Mouse (Mus musculus) forebrain, postnatal 0 days (tissue): ENCODE data around the gene Met. TPM values are rescaled to one million over a fixed set of nuclear protein-coding genes. Genes with fewer than 3 reads are reported as not detected.

ENCODE experiments used
- ATAC-seq: fragments of 200-750 bp; cut with Nextera tagmentation; 2 replicates; pipeline ENCODE4 v1.8.0; 2017; ENCODE audit warnings: mild to moderate bottlenecking, moderate library complexity
- DNase-seq: peaks from one replicate; pipeline ENCODE4 v3.0.0-alpha.2; 2015
- H3K27ac ChIP-seq: fragments of 300-500 bp; sonication (generic); 2 replicates; pipeline ENCODE4 v1.5.1; 2014; ENCODE audit warnings: low read depth, mild to moderate bottlenecking, antibody characterized with exemption, low read length, moderate library complexity, mixed read lengths
- H3K27me3 ChIP-seq: fragments of 300-500 bp; sonication (generic); 2 replicates; pipeline ENCODE4 v1.6.1; 2014; ENCODE audit warnings: mild to moderate bottlenecking, low read length, mixed read lengths; ENCODE audit not compliant: insufficient read depth
- H3K36me3 ChIP-seq: fragments of 300-500 bp; sonication (generic); 2 replicates; pipeline ENCODE4 v1.6.1; 2014; ENCODE audit warnings: mild to moderate bottlenecking, moderate library complexity; ENCODE audit not compliant: insufficient read depth
- H3K4me1 ChIP-seq: fragments of 300-500 bp; sonication (generic); 2 replicates; pipeline ENCODE4 v1.6.1; 2014; ENCODE audit warnings: antibody characterized with exemption; ENCODE audit not compliant: insufficient read depth
- H3K4me2 ChIP-seq: fragments of 300-500 bp; sonication (generic); 2 replicates; pipeline ENCODE4 v1.6.1; 2014; ENCODE audit warnings: low read depth, mild to moderate bottlenecking, moderate library complexity
- H3K4me3 ChIP-seq: fragments of 300-500 bp; sonication (generic); 2 replicates; pipeline ENCODE4 v1.5.1; 2014; ENCODE audit warnings: low read depth, low read length, mixed read lengths
- H3K9ac ChIP-seq: fragments of 300-500 bp; sonication (generic); 2 replicates; pipeline ENCODE4 v1.6.1; 2014; ENCODE audit warnings: mild to moderate bottlenecking
- H3K9me3 ChIP-seq: fragments of 300-500 bp; sonication (generic); 2 replicates; pipeline ENCODE4 v1.6.1; 2016; ENCODE audit warnings: low read length
- CTCF ChIP-seq: sonication (generic); IDR thresholded peaks from 2 replicates; pipeline ENCODE4 v1.5.1; 2016; ENCODE audit warnings: antibody characterized with exemption, control low read depth, low read depth
- WGBS: fragments of 180-500 bp; shearing (Covaris S2); extraction: QIAGEN DNeasy Blood & Tissue Kit; methylation state at CpG from one replicate; pipeline ENCODE4 v1.1.7; 2014; 5-methylcytosine and 5-hydroxymethylcytosine counted together
- polyA plus RNA-seq: library from polyadenylated mRNA; unstranded; fragments of >200 nt; fragmentation: Nextera tagmentation; extraction: Ambion mirVana; gene quantifications from 2 replicates; pipeline ENCODE4 v1.2.1, GENCODE M21; 2015
- total RNA-seq: library from RNA; depleted of rRNA; stranded (reverse); fragments of >200 nt; gene quantifications from 2 replicates; pipeline ENCODE4 v1.2.3, GENCODE M21; 2014

Gene Met
- total and polyA plus RNA-seq, 2 experiments from 2014 or later: 3.8 to 12.9 TPM

GRCm38 (mm10) chr6:17561886-17562285, 98.3 kb downstream of the Met start:
- Histone ChIP-seq H3K4me3 (no peak overlapping the region), H3K27me3 (no peaks in the 10 kb centered on the region), H3K4me1 (no peaks in the 10 kb centered on the region), H3K4me2 (no peak overlapping the region), H3K36me3 (no peaks in the 10 kb centered on the region), H3K9me3 (no peaks in the 10 kb centered on the region), H3K27ac (no peak overlapping the region), H3K9ac (no peak overlapping the region)
- no peak for TF ChIP-seq CTCF
- DNase-seq (no peak), ATAC-seq (no peak)
- WGBS: 61% methylated on average over 3 of the region's 3 CpGs

GRCm38 (mm10) chr6:17562472-17563088, 99.0 kb downstream of the Met start:
- no peaks in the 10 kb centered on the region for H3K9me3 ChIP-seq
- TF ChIP-seq CTCF: no peak
- H3K27ac ChIP-seq: no peak overlapping the region
- H3K4me1 ChIP-seq: no peaks in the 10 kb centered on the region
- 7% methylated on average over 10 of the region's 10 CpGs for WGBS
- no peaks in the 10 kb centered on the region for H3K36me3 ChIP-seq
- no peak overlapping the region for H3K9ac ChIP-seq
- DNase-seq (no peak), ATAC-seq (peak; percentile 32; the same call in 1 of the 2 replicates)
- no peak overlapping the region for H3K4me2 ChIP-seq
- no peak overlapping the region for H3K4me3 ChIP-seq
- no peaks in the 10 kb centered on the region for H3K27me3 ChIP-seq

GRCm38 (mm10) chr6:17568702-17569352, 105.2 kb downstream of the Met start:
- no peak for TF ChIP-seq CTCF

GRCm38 (mm10) chr6:17573227-17573626, 109.6 kb downstream of the Met start:
- H3K36me3 ChIP-seq: no peaks in the 10 kb centered on the region
- H3K9me3 ChIP-seq: no peaks in the 10 kb centered on the region
- H3K4me2 ChIP-seq: no peak overlapping the region
- no peak for ATAC-seq
- H3K9ac ChIP-seq: no peak overlapping the region
- no peak overlapping the region for H3K4me3 ChIP-seq
- DNase-seq: no peak
- 85% methylated on average over 5 of the region's 5 CpGs for WGBS
- H3K27ac ChIP-seq: no peak overlapping the region
- no peaks in the 10 kb centered on the region for H3K4me1 ChIP-seq
- H3K27me3 ChIP-seq: no peaks in the 10 kb centered on the region
- TF ChIP-seq CTCF: no peak

More at GRCm38 (mm10) chr6:17568702-17569352, 105.2 kb downstream of the Met start:
- no peak overlapping the region for H3K9ac ChIP-seq
- H3K9me3 ChIP-seq: no peaks in the 10 kb centered on the region
- ATAC-seq (no peak), DNase-seq (no peak)
- no peak overlapping the region for H3K27ac ChIP-seq
- H3K4me3 ChIP-seq: no peak overlapping the region
- H3K36me3 ChIP-seq: no peaks in the 10 kb centered on the region
- WGBS: 88% methylated on average over 11 of the region's 11 CpGs
- no peaks in the 10 kb centered on the region for H3K27me3 ChIP-seq
- H3K4me2 ChIP-seq: no peak overlapping the region
- no peaks in the 10 kb centered on the region for H3K4me1 ChIP-seq

GRCm38 (mm10) chr6:17573732-17574131, 110.1 kb downstream of the Met start:
- 86% methylated on average over 2 of the region's 2 CpGs for WGBS
- H3K27ac ChIP-seq: no peak overlapping the region
- no peak overlapping the region for H3K9ac ChIP-seq

GRCm38 (mm10) chr6:17578092-17578760, 114.6 kb downstream of the Met start:
- 80% methylated on average over 3 of the region's 3 CpGs for WGBS
- H3K9ac ChIP-seq: no peak overlapping the region

More at GRCm38 (mm10) chr6:17573732-17574131, 110.1 kb downstream of the Met start:
- Histone ChIP-seq H3K9me3 (no peaks in the 10 kb centered on the region), H3K4me1 (no peaks in the 10 kb centered on the region), H3K4me2 (no peak overlapping the region), H3K36me3 (no peaks in the 10 kb centered on the region), H3K4me3 (no peak overlapping the region), H3K27me3 (no peaks in the 10 kb centered on the region)
- ATAC-seq (no peak), DNase-seq (no peak)
- no peak for TF ChIP-seq CTCF

GRCm38 (mm10) chr6:17580349-17580748, 116.7 kb downstream of the Met start:
- DNase-seq: no peak
- no peak for TF ChIP-seq CTCF
- WGBS: 54% methylated on average over 3 of the region's 3 CpGs
- H3K27ac ChIP-seq: no peak overlapping the region
- H3K27me3 ChIP-seq: no peaks in the 10 kb centered on the region
- no peaks in the 10 kb centered on the region for H3K4me1 ChIP-seq
- no peak overlapping the region for H3K4me2 ChIP-seq
- H3K9ac ChIP-seq: no peak overlapping the region
- H3K4me3 ChIP-seq: no peak overlapping the region
- no peak for ATAC-seq
- no peaks in the 10 kb centered on the region for H3K9me3 ChIP-seq
- H3K36me3 ChIP-seq: no peaks in the 10 kb centered on the region

More at GRCm38 (mm10) chr6:17578092-17578760, 114.6 kb downstream of the Met start:
- Histone ChIP-seq H3K27me3 (no peaks in the 10 kb centered on the region), H3K4me1 (no peaks in the 10 kb centered on the region), H3K27ac (no peak overlapping the region), H3K36me3 (no peaks in the 10 kb centered on the region), H3K4me2 (no peak overlapping the region), H3K4me3 (no peak overlapping the region), H3K9me3 (no peaks in the 10 kb centered on the region)
- no peak for TF ChIP-seq CTCF
- no peak for DNase-seq
- no peak for ATAC-seq
